Mouse (Mus musculus): ENCODE data around the gene Gtf2ird2. TPM values are rescaled to one million over a fixed set of nuclear protein-coding genes. Genes with fewer than 3 reads are reported as not detected.

Gene Gtf2ird2
- polyA plus RNA-seq, 1 experiment: 13.6 TPM

- H3K27me3 ChIP-seq (ENCODE audit: control insufficient read depth, insufficient read depth, low read length): no peaks in the 10 kb centered on the region
- H3K36me3 ChIP-seq (ENCODE audit: control insufficient read depth, insufficient read depth, low read length): no peaks in the 10 kb centered on the region
- H3K4me1 ChIP-seq (ENCODE audit: control insufficient read depth, insufficient read depth, low read length): peaks cover 20% of the 10 kb centered on the region
- no peak for TF ChIP-seq CTCF (IDR thresholded peaks at IDR 0.05; ENCODE audit: control insufficient read depth, insufficient read depth, insufficient replicate concordance, low read depth, low read length)
- no peak for TF ChIP-seq POLR2A (IDR thresholded peaks at IDR 0.05; ENCODE audit: control insufficient read depth, low read depth, low read length)
- no peak overlapping the region for H3K4me3 ChIP-seq (ENCODE audit: control insufficient read depth, low read depth, low read length)
- H3K27ac ChIP-seq (ENCODE audit: control insufficient read depth, insufficient read depth, low read depth, low read length): no peak overlapping the region
Observed at GRCm38 (mm10) chr5:134226946-134227345, 43.1 kb downstream of the Gtf2ird2 start.

- H3K4me3 ChIP-seq (ENCODE audit: control insufficient read depth, low read depth, low read length): no peak overlapping the region
- peaks cover 16% of the 10 kb centered on the region for H3K4me1 ChIP-seq (ENCODE audit: control insufficient read depth, insufficient read depth, low read length)
- no peaks in the 10 kb centered on the region for H3K27me3 ChIP-seq (ENCODE audit: control insufficient read depth, insufficient read depth, low read length)
- no peak overlapping the region for H3K27ac ChIP-seq (ENCODE audit: control insufficient read depth, insufficient read depth, low read depth, low read length)
- H3K36me3 ChIP-seq (ENCODE audit: control insufficient read depth, insufficient read depth, low read length): no peaks in the 10 kb centered on the region
- TF ChIP-seq POLR2A (IDR thresholded peaks at IDR 0.05; ENCODE audit: control insufficient read depth, low read depth, low read length) (no peak), CTCF (IDR thresholded peaks at IDR 0.05; ENCODE audit: control insufficient read depth, insufficient read depth, insufficient replicate concordance, low read depth, low read length) (no peak)
Observed at GRCm38 (mm10) chr5:134227574-134228248, 43.9 kb downstream of the Gtf2ird2 start.

GRCm38 (mm10) chr5:134228249-134228638 lies 44.4 kb downstream of the Gtf2ird2 start:
- no peaks in the 10 kb centered on the region for H3K36me3 ChIP-seq (ENCODE audit: control insufficient read depth, insufficient read depth, low read length)
- H3K27ac ChIP-seq (ENCODE audit: control insufficient read depth, insufficient read depth, low read depth, low read length): no peak overlapping the region
- peaks cover 16% of the 10 kb centered on the region for H3K4me1 ChIP-seq (ENCODE audit: control insufficient read depth, insufficient read depth, low read length)
- TF ChIP-seq CTCF (IDR thresholded peaks at IDR 0.05; ENCODE audit: control insufficient read depth, insufficient read depth, insufficient replicate concordance, low read depth, low read length): no peak
- no peak for TF ChIP-seq POLR2A (IDR thresholded peaks at IDR 0.05; ENCODE audit: control insufficient read depth, low read depth, low read length)
- no peak overlapping the region for H3K4me3 ChIP-seq (ENCODE audit: control insufficient read depth, low read depth, low read length)
- H3K27me3 ChIP-seq (ENCODE audit: control insufficient read depth, insufficient read depth, low read length): no peaks in the 10 kb centered on the region

DNA sequence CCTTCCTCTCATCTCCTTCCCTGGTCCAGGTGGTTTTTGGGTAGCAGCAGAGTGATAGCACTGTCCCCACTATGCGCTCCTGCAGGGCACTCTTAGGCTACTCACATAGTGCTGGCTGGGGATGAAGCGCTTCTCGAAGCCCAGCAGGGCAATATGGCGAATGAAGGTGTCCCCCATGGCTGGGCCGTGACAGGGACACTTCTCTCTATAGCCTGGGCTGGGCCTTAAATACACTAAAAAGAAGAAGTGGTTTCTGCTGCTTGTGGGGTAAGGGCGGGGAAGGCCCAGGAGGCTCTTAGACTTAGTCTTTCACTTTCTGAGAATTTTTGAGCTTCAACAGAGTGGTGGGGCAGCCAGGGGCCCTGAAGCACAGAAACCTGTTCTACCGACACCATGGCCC lies 45.6 kb downstream of the Gtf2ird2 start, which contains the start of gene Ncf1:
Gene Ncf1 (minus strand): TSS at position 235 of the 400 bp plus-strand sequence.
- Histone ChIP-seq H3K4me1 (ENCODE audit: control insufficient read depth, insufficient read depth, low read length) (peaks cover 16% of the 10 kb centered on the region), H3K27me3 (ENCODE audit: control insufficient read depth, insufficient read depth, low read length) (no peaks in the 10 kb centered on the region), H3K27ac (ENCODE audit: control insufficient read depth, insufficient read depth, low read depth, low read length) (no peak within 1 kb of the TSS), H3K36me3 (ENCODE audit: control insufficient read depth, insufficient read depth, low read length) (no peaks in the 10 kb centered on the region), H3K4me3 (ENCODE audit: control insufficient read depth, low read depth, low read length) (no peak within 1 kb of the TSS)
- TF ChIP-seq POLR2A (IDR thresholded peaks at IDR 0.05; ENCODE audit: control insufficient read depth, low read depth, low read length) (no peak), CTCF (IDR thresholded peaks at IDR 0.05; ENCODE audit: control insufficient read depth, insufficient read depth, insufficient replicate concordance, low read depth, low read length) (no peak)

- Histone ChIP-seq H3K27me3 (ENCODE audit: control insufficient read depth, insufficient read depth, low read length) (no peaks in the 10 kb centered on the region), H3K27ac (ENCODE audit: control insufficient read depth, insufficient read depth, low read depth, low read length) (no peak overlapping the region), H3K4me1 (ENCODE audit: control insufficient read depth, insufficient read depth, low read length) (peaks cover 8% of the 10 kb centered on the region), H3K4me3 (ENCODE audit: control insufficient read depth, low read depth, low read length) (no peak overlapping the region), H3K36me3 (ENCODE audit: control insufficient read depth, insufficient read depth, low read length) (no peaks in the 10 kb centered on the region)
- no peak for TF ChIP-seq CTCF (IDR thresholded peaks at IDR 0.05; ENCODE audit: control insufficient read depth, insufficient read depth, insufficient replicate concordance, low read depth, low read length)
Observed at GRCm38 (mm10) chr5:134231376-134231775, 47.6 kb downstream of the Gtf2ird2 start.

DNA sequence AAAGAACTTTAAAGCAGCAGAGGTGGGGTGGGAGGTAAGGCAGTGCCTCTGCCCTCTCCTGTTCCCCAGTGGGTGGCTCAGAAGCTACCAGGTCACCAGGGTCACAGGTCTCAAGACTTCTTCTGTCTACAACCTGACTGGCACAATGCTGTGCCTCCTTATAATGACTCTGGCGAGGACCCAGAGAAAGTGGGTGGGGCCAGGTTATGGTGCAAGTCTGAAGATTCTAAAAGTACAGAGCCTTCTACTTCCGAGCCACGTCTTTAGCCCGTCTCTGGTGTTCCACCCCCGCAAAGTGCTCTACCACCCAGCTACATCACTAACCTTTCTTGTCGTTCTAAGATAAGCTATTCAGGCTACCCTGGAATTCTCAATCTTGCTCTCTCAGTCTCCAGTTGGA lies 48.3 kb downstream of the Gtf2ird2 start:
- Histone ChIP-seq H3K27ac (ENCODE audit: control insufficient read depth, insufficient read depth, low read depth, low read length) (no peak overlapping the region), H3K36me3 (ENCODE audit: control insufficient read depth, insufficient read depth, low read length) (no peaks in the 10 kb centered on the region), H3K4me3 (ENCODE audit: control insufficient read depth, low read depth, low read length) (no peak overlapping the region), H3K4me1 (ENCODE audit: control insufficient read depth, insufficient read depth, low read length) (peaks cover 6% of the 10 kb centered on the region), H3K27me3 (ENCODE audit: control insufficient read depth, insufficient read depth, low read length) (no peaks in the 10 kb centered on the region)
- no peak for TF ChIP-seq POLR2A (IDR thresholded peaks at IDR 0.05; ENCODE audit: control insufficient read depth, low read depth, low read length)
- no peak for TF ChIP-seq CTCF (IDR thresholded peaks at IDR 0.05; ENCODE audit: control insufficient read depth, insufficient read depth, insufficient replicate concordance, low read depth, low read length)

DNA sequence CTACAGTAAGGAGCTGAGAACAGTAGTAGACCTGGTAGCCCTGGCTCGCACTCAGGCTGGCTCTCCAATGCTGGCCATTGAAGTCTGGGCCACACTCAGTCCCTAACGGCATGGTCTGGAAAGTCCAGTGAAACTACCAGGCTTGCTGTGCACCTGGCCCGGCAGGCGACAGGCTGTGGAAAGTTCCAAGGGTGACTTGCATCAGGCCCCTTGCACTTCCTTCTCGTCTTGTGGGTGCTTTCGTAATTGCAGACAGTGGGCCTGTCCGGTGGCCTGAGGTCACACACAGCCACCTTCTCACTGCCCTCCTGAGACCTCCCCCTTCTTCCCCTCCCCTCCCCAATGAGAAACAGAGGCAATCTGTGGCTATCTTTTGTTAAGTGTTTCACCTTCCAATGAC lies 48.7 kb downstream of the Gtf2ird2 start:
- peaks cover 6% of the 10 kb centered on the region for H3K4me1 ChIP-seq (ENCODE audit: control insufficient read depth, insufficient read depth, low read length)
- no peaks in the 10 kb centered on the region for H3K36me3 ChIP-seq (ENCODE audit: control insufficient read depth, insufficient read depth, low read length)
- TF ChIP-seq CTCF (IDR thresholded peaks at IDR 0.05; ENCODE audit: control insufficient read depth, insufficient read depth, insufficient replicate concordance, low read depth, low read length): no peak
- TF ChIP-seq POLR2A (IDR thresholded peaks at IDR 0.05; ENCODE audit: control insufficient read depth, low read depth, low read length): no peak
- no peak overlapping the region; the same call in 1 of the 2 replicates for H3K27ac ChIP-seq (ENCODE audit: control insufficient read depth, insufficient read depth, low read depth, low read length)
- H3K27me3 ChIP-seq (ENCODE audit: control insufficient read depth, insufficient read depth, low read length): no peaks in the 10 kb centered on the region
- no peak overlapping the region for H3K4me3 ChIP-seq (ENCODE audit: control insufficient read depth, low read depth, low read length)
